Mouse (Mus musculus) pancreas, adult 10 weeks (tissue): ENCODE data around the gene Usp40. TPM values are rescaled to one million over a fixed set of nuclear protein-coding genes. Genes with fewer than 3 reads are reported as not detected.

Experiments
- polyA plus RNA-seq: library from polyadenylated mRNA; stranded (reverse); fragments of 350-450 nt; fragmentation: Illumina TruSeq; extraction: RNeasy Lipid Tissue Mini Kit (QIAGEN cat#74804); gene quantifications from one replicate; pipeline ENCODE4 v1.2.3, GENCODE M21; 2015; ENCODE audit warnings: low read depth, low replicate concordance; ENCODE audit not compliant: insufficient read depth

The Usp40 gene
- 5.2 TPM for polyA plus RNA-seq

DNA sequence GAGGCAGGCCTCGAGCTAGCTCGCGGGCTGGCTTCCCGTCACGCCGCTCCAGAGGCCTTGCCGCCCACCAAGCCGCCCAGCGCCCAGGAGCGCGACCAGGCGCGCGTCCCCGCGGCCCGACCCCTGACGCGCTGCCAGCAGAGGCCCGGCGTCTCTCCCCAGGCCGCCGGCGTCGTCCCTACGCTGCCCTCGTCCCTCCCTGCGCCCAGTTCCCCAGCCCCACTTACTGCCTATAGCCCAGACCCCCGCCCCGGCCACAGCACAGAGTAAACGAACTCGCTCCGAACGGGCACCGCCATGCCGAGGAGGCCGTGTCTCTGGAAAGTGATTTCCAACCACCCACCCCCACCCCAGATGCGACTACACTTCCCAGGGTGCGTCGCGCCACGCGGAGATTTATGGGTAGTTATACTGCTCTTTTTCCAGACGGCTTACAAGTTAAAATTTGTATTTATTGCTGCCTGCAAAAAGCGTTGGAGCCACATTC lies at the start of gene Usp40:
Gene Usp40 (minus strand): TSS at position 341 of the 487 bp plus-strand sequence.

GRCm38 (mm10) chr1:88055088-88055487 lies 46.7 kb upstream of the Usp40 start, which contains the start of gene Ugt1a10:
Gene Ugt1a10 (plus strand): TSS chr1:88055388.

Other genes with a start within 250 kb of the Usp40 start
- gene Sag, start 204.9 kb downstream of the Usp40 start, polyA plus RNA-seq: not detected
- 11.7 TPM for gene Dgkd, start 155.3 kb downstream of the Usp40 start, polyA plus RNA-seq
- gene Ugt1a10, start 46.8 kb upstream of the Usp40 start, polyA plus RNA-seq: not detected
- not detected for gene Ugt1a9, start 62.2 kb upstream of the Usp40 start, polyA plus RNA-seq
- gene Ugt1a8, start 79.3 kb upstream of the Usp40 start, polyA plus RNA-seq: not detected
- gene Ugt1a7c, start 86.5 kb upstream of the Usp40 start, polyA plus RNA-seq: 3.9 TPM
- gene Ugt1a6b, start 94.7 kb upstream of the Usp40 start, polyA plus RNA-seq: 0.89 TPM
- 5.5 TPM for gene Ugt1a6a, start 126.3 kb upstream of the Usp40 start, polyA plus RNA-seq
- not detected for gene Ugt1a5, start 157.5 kb upstream of the Usp40 start, polyA plus RNA-seq
- gene Ugt1a2, start 192.1 kb upstream of the Usp40 start, polyA plus RNA-seq: not detected
- gene Dnajb3, start 197.2 kb upstream of the Usp40 start, polyA plus RNA-seq: not detected
- not detected for gene Ugt1a1, start 203.4 kb upstream of the Usp40 start, polyA plus RNA-seq
- gene Mroh2a, start 218.4 kb upstream of the Usp40 start, polyA plus RNA-seq: 0.98 TPM